Mouse (Mus musculus): ENCODE results near the gene Ttn. TPM values are rescaled to one million over a fixed set of nuclear protein-coding genes. Genes with fewer than 3 reads are reported as not detected.

The Ttn gene
- total and polyA plus RNA-seq, 3 experiments, result under 0.01 to 0.03 TPM; not detected in 1

DNA sequence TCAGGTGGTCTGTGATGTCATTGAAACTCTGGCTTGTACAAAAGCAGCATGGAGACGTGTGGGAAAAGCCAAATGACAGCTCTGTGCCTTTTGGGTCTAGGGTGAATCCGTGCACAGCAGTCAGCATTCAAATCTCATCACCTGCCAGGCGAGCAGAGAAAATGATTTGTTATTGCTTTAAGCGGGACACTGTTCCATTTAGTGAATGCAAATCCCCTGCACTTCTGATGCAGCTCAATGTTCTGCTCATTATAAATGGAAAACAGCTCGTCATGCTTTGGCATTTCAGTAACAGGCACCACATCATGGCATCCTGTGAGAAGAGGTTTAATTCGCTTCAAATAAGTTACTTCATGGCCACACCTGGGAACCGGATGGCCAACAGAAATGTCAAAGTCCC lies 24.7 kb upstream of the Ttn start:
- H3K9me3 ChIP-seq (replicated peaks; ENCODE audit: insufficient read depth, low read length), result no peaks in the 10 kb centered on the region
- H3K27me3 ChIP-seq (ENCODE audit: control insufficient read depth in 1 of 2, insufficient read depth in 2 of 2, low read length in 2 of 2), result no peaks in the 10 kb centered on the region
- no peaks in the 10 kb centered on the region for H3K79me2 ChIP-seq (ENCODE audit: control insufficient read depth, insufficient read depth, low read length, poor library complexity)
- H3K27ac ChIP-seq (ENCODE audit: control insufficient read depth, low read depth, low read length), result no peak overlapping the region
- DNase-seq (ENCODE audit: low read depth, low spot score), result no peak
- TF ChIP-seq NRF1 (IDR thresholded peaks at IDR 0.05; ENCODE audit: insufficient read depth, low read depth, low read length, poor library complexity, severe bottlenecking), result no peak
- no peak for TF ChIP-seq JUND (IDR thresholded peaks at IDR 0.05; ENCODE audit: low read depth, low read length)
- no peak for TF ChIP-seq TAL1 (IDR thresholded peaks at IDR 0.05; ENCODE audit: low read length)
- H3K9ac ChIP-seq (ENCODE audit: control insufficient read depth, low read depth, low read length, poor library complexity, severe bottlenecking), result no peak overlapping the region
- no peaks in the 10 kb centered on the region for H3K36me3 ChIP-seq (ENCODE audit: control insufficient read depth in 1 of 2, insufficient read depth in 2 of 2, low read length in 2 of 2)
- H3K4me1 ChIP-seq (ENCODE audit: control insufficient read depth in 1 of 2, insufficient read depth in 2 of 2, low read length in 2 of 2), result no peaks in the 10 kb centered on the region
- H3K4me3 ChIP-seq (ENCODE audit: control insufficient read depth in 1 of 2, insufficient read depth in 1 of 2, low read depth in 2 of 2, low read length in 2 of 2), result no peak overlapping the region

DNA sequence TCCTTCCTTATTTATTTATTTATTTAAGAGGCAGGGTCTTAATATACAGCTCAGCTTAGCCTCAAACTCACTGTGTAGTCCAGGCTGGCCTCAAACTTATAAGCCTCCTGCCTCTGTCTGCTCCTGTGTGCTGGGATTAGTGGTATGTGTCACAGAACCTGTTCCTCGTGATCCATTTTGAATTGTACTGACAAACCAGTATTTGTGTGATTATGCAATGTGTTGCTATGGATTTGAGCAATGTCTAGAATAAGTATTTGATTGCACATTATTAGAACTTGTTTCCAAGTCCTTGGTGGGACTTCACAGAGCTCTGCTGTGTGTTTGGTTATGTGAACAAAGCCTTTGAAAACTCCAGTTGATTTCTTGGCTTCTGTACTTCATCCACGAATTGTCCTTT lies 20.8 kb upstream of the Ttn start:
- no peak for TF ChIP-seq SMC3 (IDR thresholded peaks at IDR 0.05; ENCODE audit: low read depth, low read length)
- TF ChIP-seq TCF12 (IDR thresholded peaks at IDR 0.05; ENCODE audit: low read depth, low read length), result no peak
- no peak for TF ChIP-seq MEF2A (IDR thresholded peaks at IDR 0.05; ENCODE audit: extremely low read depth, insufficient replicate concordance, low read depth, low read length, poor library complexity, severe bottlenecking)
- no peak for TF ChIP-seq GABPA (IDR thresholded peaks at IDR 0.05; ENCODE audit: low read depth, low read length)
- no peak for TF ChIP-seq MYC (IDR thresholded peaks at IDR 0.05; ENCODE audit: low read depth, low read length)
- TF ChIP-seq KAT2A (conservative IDR thresholded peaks at IDR 0.05; ENCODE audit: low read depth, low read length), result no peak
- no peak for TF ChIP-seq EP300 (IDR thresholded peaks at IDR 0.05; ENCODE audit: low read depth in 1 of 2, low read length in 2 of 2)
- TF ChIP-seq TAL1 (IDR thresholded peaks at IDR 0.05; ENCODE audit: low read length), result no peak
- no peak for TF ChIP-seq ELF1 (IDR thresholded peaks at IDR 0.05; ENCODE audit: low read depth, low read length)
- TF ChIP-seq CTCF (IDR thresholded peaks at IDR 0.05 in 2 of 3, conservative IDR thresholded peaks at IDR 0.05 in 1 of 3; ENCODE audit: control insufficient read depth in 1 of 3, insufficient read depth in 1 of 3, low read depth in 2 of 3, low read length in 3 of 3, poor library complexity in 1 of 3, severe bottlenecking in 1 of 3), result no peak
- TF ChIP-seq BHLHE40 (IDR thresholded peaks at IDR 0.05; ENCODE audit: borderline replicate concordance, low read depth, low read length), result no peak
- TF ChIP-seq ZKSCAN1 (IDR thresholded peaks at IDR 0.05; ENCODE audit: low read depth, low read length), result no peak
- no peak for TF ChIP-seq MXI1 (IDR thresholded peaks at IDR 0.05; ENCODE audit: low read depth, low read length)
- no peak for TF ChIP-seq POLR2AphosphoS5 (IDR thresholded peaks at IDR 0.05; ENCODE audit: borderline replicate concordance, low read depth, low read length)
- no peak for TF ChIP-seq CHD1 (IDR thresholded peaks at IDR 0.05; ENCODE audit: low read depth, low read length)
- TF ChIP-seq USF2 (IDR thresholded peaks at IDR 0.05; ENCODE audit: borderline replicate concordance in 1 of 2, insufficient read depth in 1 of 2, low read depth in 1 of 2, low read length in 2 of 2), result no peak
- no peak for TF ChIP-seq ZNF384 (IDR thresholded peaks at IDR 0.05; ENCODE audit: low read depth, low read length)
- TF ChIP-seq MAZ (IDR thresholded peaks at IDR 0.05; ENCODE audit: low read depth, low read length), result no peak
- TF ChIP-seq USF1 (IDR thresholded peaks at IDR 0.05; ENCODE audit: low read depth, low read length), result no peak
- no peak for TF ChIP-seq MAX (IDR thresholded peaks at IDR 0.05; ENCODE audit: low read length)
- Histone ChIP-seq H3K27me3 (ENCODE audit: control insufficient read depth in 1 of 2, insufficient read depth in 2 of 2, low read length in 2 of 2) (no peaks in the 10 kb centered on the region), H3K9me3 (replicated peaks; ENCODE audit: insufficient read depth, low read length) (no peaks in the 10 kb centered on the region), H3K36me3 (ENCODE audit: control insufficient read depth in 1 of 2, insufficient read depth in 2 of 2, low read length in 2 of 2) (no peaks in the 10 kb centered on the region), H3K4me3 (ENCODE audit: control insufficient read depth in 1 of 2, insufficient read depth in 1 of 2, low read depth in 2 of 2, low read length in 2 of 2) (no peak overlapping the region), H3K9ac (ENCODE audit: control insufficient read depth, low read depth, low read length, poor library complexity, severe bottlenecking) (no peak overlapping the region), H3K27ac (ENCODE audit: control insufficient read depth, low read depth, low read length) (no peak overlapping the region), H3K79me2 (ENCODE audit: control insufficient read depth, insufficient read depth, low read length, poor library complexity) (no peaks in the 10 kb centered on the region), H3K4me1 (ENCODE audit: control insufficient read depth in 1 of 2, insufficient read depth in 2 of 2, low read length in 2 of 2) (no peaks in the 10 kb centered on the region)
- DNase-seq (ENCODE audit: low read depth, low spot score), result no peak

Measured in MEL (cell line).